Mouse (Mus musculus): ENCODE measurements around the gene Mrgpra4. TPM values are rescaled to one million over a fixed set of nuclear protein-coding genes. Genes with fewer than 3 reads are reported as not detected.

Gene Mrgpra4
- total RNA-seq (2021) = not detected

DNA sequence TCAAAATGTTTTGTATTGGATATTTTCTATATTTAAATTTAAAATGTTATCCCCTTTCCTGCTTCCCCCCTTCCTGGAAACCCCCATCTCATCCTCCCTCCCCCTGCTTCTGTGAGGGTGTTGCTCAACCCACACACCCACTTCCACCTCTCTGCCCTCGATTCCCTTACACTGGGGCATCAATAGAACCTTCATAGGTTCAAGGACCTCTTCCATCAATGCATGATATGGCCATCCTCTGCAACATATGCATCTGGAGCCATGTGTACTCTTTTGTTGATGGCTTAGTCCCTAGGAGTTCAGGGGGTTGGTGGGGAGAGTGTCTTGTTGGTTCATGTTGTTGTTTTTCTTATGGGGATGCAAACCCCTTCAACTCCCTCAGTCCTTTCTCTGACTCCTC lies at the start of gene Mrgpra4:
TSS of gene Mrgpra4 (minus strand) at position 101 of the 400 bp plus-strand sequence.
- intact Hi-C loops (cut with DNase I) = no loop called here
- DNase-seq (ENCODE audit: extremely low spot score in 1 of 2, low spot score in 2 of 2) = no peak

DNA sequence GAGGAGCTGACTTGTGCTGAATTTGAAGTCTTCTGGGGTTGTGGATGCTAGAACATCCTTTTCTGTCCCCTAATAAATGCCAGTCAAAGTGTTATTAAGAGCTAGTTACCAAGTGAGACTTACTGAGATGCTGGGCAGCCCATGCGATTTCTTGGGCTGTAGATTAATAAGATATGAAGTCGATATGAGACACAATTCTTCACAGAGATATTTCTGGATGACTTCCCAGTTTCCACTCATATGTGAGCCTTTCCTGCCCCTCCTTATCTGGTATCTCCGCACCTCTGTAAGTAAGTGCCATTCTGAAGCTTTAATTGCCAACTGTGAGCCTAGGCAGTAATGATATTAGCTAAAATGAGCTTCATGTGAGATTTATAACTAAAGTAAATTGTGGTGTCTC lies 45.6 kb upstream of the Mrgpra4 start, which contains the start of gene Mrgprx1:
TSS of gene Mrgprx1 (minus strand) at position 101 of the 400 bp plus-strand sequence.
- intact Hi-C loops (cut with DNase I) = no loop called here
- DNase-seq (ENCODE audit: extremely low spot score in 1 of 2, low spot score in 2 of 2) = no peak

DNA sequence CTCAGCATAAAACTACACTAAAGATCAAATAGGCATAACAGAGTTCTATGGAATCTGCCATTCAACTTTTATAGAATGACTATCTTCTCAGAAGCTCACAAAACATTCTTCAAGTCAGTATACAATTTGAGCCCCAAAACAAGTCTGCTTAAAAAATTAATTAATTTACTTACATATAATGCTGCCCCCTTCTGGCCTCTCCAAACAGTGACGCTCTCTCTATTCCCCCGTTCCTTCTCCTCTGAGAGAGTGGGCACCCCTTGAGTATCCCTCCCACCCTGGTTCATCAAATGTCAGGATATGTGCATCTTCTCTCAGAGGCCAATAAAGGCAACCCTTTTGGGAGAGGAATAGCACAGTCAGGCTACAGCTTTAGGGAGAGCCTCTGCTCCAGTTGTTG lies 36.0 kb upstream of the Mrgpra4 start:
- intact Hi-C loops (cut with DNase I) = no loop called here
- DNase-seq (ENCODE audit: extremely low spot score in 1 of 2, low spot score in 2 of 2) = no peak

DNA sequence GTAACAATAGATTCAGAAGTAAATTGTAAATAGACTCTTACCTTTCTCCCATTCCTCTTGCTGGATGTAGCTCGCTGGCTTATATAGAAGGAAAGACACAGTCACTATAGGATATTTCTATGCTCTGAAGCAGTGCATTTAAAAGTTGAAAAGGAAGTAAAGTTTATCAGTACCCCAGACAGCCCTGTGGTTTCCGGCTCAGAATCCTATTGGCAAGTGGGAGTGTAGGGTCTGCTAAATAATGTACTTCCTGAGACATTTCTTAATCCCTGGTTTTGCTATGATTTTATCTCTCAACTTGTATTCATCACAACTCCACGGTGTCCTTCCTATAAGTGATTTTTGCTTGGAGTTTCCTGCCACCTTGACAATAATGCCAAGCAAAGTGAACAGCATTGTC lies 13.8 kb upstream of the Mrgpra4 start:
- intact Hi-C loops (cut with DNase I) = no loop called here
- DNase-seq (ENCODE audit: extremely low spot score in 1 of 2, low spot score in 2 of 2) = no peak

DNA sequence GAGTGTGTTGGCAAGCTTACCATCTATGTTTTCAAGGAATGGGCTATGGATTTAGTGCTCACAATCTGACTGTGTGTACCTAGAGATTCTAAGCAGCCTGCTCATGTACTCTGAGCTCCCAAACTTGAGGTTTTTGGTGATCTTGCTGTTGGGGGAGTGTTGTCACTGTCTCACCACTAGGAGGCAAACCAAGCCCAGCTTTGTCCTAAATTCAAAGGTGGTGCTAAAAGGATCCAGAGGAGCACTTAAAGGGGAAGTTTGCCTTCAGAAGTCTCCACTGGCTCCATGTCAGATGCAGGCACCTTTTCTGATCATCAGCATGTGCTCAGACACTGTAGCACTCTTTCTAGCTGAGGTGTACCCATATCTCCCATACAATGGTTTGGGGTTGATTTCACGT lies 4.9 kb upstream of the Mrgpra4 start:
- DNase-seq (ENCODE audit: extremely low spot score in 1 of 2, low spot score in 2 of 2) = no peak
- intact Hi-C loops (cut with DNase I) = no loop called here

Other genes with a start within 250 kb of the Mrgpra4 start
- not detected for gene Mrgprx1, start 45.5 kb upstream of the Mrgpra4 start, total RNA-seq (2021)
- not detected for gene Mrgprb5, start 186.9 kb upstream of the Mrgpra4 start, total RNA-seq (2021)
- gene Mrgprb4, start 217.2 kb upstream of the Mrgpra4 start, total RNA-seq (2021) = not detected